Mouse (Mus musculus) layer of hippocampus, adult 2 months (tissue): Measurements from ENCODE around the gene Rpl6. TPM values are rescaled to one million over a fixed set of nuclear protein-coding genes. Genes with fewer than 3 reads are reported as not detected.

Experiments used
- DNase-seq, 2 experiments: peaks; one replicate each; pipeline ENCODE4 v3.0.0; 2022; ENCODE audit warnings: low spot score in 2 of 2
- H3K27ac ChIP-seq: fragments of 200-600 bp; 2 replicates; pipeline ENCODE4 v1.8.1; 2022
- H3K4me3 ChIP-seq: fragments of 200-600 bp; 2 replicates; pipeline ENCODE4 v1.8.1; 2022; ENCODE audit warnings: mild to moderate bottlenecking
- CTCF ChIP-seq: fragments of 200-600 bp; conservative IDR thresholded peaks from 2 replicates; pipeline ENCODE4 v1.8.1; 2022; ENCODE audit warnings: antibody characterized with exemption, mild to moderate bottlenecking, moderate library complexity
- total RNA-seq, 2 experiments: library from RNA; stranded (reverse); gene quantifications; 2 replicates each; pipeline ENCODE4 v1.2.3; 2021

The Rpl6 gene
- total RNA-seq, 2 experiments from 2014 or later: 472 to 483 TPM

DNA sequence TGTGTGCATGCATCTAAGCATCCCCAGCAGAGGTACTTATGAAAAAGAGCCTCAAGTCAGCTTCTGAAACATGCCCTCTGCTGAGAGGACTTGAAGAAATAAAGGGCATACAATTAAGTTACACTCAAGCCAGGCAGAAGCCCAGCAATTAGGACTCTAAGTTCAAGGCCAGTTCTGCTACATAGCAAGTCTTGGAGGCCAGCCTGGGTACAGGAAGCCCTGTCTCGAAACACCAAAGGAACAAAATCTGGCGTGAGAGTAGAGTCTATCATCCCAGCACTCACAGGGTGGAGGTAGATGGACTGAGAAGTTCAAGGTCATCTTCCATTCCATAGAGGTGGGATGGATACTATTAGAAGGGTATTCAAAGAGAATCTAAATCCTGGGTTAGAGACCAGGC is 19.9 kb upstream of the Rpl6 start:
- TF ChIP-seq CTCF: no peak
- Histone ChIP-seq H3K27ac (peak overlapping the region; percentile 85), H3K4me3 (no peak overlapping the region; the same call in 1 of the 2 replicates)
- no peak for DNase-seq

GRCm38 (mm10) chr5:121184945-121185551 is 19.2 kb upstream of the Rpl6 start:
- H3K4me3 ChIP-seq: peak overlapping the region; percentile 8; the same call in 1 of the 2 replicates
- peak overlapping the region; percentile 85 for H3K27ac ChIP-seq
- TF ChIP-seq CTCF: no peak
- no peak for DNase-seq

DNA sequence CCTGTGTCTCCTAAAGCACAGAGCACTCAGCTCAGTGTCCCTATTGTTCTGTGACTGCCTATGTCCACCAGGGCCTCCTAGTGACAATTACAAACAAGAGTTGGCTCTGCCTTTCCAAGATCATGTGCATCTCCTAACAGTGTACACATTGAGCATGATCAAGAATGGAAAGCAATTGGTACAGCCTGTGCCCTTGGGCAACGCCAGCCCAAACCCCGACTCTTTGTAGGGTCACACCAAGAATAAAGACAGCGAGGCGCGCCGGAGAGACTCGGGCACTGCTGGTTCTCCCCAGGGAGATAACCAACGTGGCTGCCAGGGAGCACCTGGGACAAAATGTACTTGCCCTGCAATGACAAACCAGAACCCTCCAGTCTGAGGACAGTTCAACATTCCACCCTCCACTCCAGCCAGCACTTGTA is 16.7 kb upstream of the Rpl6 start:
- H3K4me3 ChIP-seq: peak overlapping the region; percentile 27
- DNase-seq: peak in 1 of 2 experiments; percentile 26
- TF ChIP-seq CTCF: peak; percentile 41
- peak overlapping the region; percentile 85 for H3K27ac ChIP-seq

DNA sequence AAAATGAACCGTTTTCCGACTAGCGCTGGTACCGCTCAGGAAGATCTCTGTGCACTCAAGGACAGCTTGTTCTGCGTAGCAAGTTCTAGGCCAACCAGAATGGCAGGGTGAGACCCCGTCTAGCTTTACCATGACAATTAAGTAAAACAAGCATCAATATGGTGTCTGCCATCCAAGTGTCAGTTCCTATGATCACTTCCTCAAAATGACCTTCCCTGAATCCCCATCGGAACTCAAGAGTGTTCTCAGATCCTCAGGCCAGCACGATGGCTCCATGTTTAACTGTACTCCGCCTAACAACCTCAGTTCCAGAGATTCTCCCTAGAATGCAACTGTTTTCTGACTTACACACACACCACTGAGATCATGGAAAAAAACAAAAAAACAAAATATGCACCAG is 16.0 kb upstream of the Rpl6 start:
- TF ChIP-seq CTCF: no peak
- peak overlapping the region; percentile 85 for H3K27ac ChIP-seq
- H3K4me3 ChIP-seq: peak overlapping the region; percentile 27; the same call in 1 of the 2 replicates
- no peak for DNase-seq

- H3K27ac ChIP-seq: peak overlapping the region; percentile 85
- DNase-seq: no peak
- H3K4me3 ChIP-seq: peak overlapping the region; percentile 17
- TF ChIP-seq CTCF: no peak
These were observed 15.1 kb upstream of the Rpl6 start for GRCm38 (mm10) chr5:121189182-121189581.

DNA sequence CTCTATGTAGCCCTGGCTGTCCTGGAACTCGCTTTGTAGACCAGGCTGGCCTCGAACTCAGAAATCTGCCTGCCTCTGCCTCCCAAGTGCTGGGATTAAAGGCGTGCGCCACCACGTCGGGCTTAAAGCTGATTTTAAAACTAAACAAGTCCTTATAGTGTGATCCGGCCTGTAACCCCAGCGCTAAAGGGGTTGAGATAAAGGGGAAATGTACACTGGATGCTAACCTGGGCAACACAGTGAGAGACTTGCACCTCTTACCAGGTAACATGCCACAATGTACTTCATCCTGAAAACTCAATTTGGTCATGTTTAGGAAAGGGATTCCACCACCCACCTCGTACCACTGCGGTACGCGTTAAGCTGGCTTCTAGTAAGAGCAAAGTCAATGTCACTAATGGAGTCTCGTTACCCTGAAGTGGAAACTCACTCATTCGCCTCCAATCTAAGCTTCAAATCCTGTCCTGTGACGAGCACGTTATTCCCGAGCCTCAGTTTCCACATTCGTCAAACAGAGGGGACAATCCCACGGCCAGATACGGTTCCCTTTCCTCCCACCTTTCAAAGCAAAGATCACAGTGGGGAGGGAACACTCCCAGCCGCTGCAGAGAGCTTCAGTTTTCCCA is 14.0 kb upstream of the Rpl6 start:
- peak overlapping the region; percentile 78 for H3K4me3 ChIP-seq
- peak overlapping the region; percentile 95 for H3K27ac ChIP-seq
- TF ChIP-seq CTCF: no peak
- DNase-seq: no peak

GRCm38 (mm10) chr5:121190836-121191583 is 13.3 kb upstream of the Rpl6 start, which contains the start of gene Ptpn11:
Ptpn11 (minus strand) TSS chr5:121191397.
- peak; percentile 23; the same call in 1 of the 2 replicates for TF ChIP-seq CTCF
- H3K27ac ChIP-seq: peak within 1 kb of the TSS; percentile 95
- DNase-seq: peak; percentile 72 to 85
- peak within 1 kb of the TSS; percentile 78 for H3K4me3 ChIP-seq

- H3K27ac ChIP-seq: peak overlapping the region; percentile 95
- no peak for TF ChIP-seq CTCF
- H3K4me3 ChIP-seq: peak overlapping the region; percentile 78
- DNase-seq: no peak
These were observed 12.7 kb upstream of the Rpl6 start for GRCm38 (mm10) chr5:121191584-121191906.

- Histone ChIP-seq H3K4me3 (no peak overlapping the region), H3K27ac (no peak overlapping the region)
- DNase-seq: no peak
- TF ChIP-seq CTCF: no peak
These were observed 10.1 kb upstream of the Rpl6 start for GRCm38 (mm10) chr5:121194173-121194572.

DNA sequence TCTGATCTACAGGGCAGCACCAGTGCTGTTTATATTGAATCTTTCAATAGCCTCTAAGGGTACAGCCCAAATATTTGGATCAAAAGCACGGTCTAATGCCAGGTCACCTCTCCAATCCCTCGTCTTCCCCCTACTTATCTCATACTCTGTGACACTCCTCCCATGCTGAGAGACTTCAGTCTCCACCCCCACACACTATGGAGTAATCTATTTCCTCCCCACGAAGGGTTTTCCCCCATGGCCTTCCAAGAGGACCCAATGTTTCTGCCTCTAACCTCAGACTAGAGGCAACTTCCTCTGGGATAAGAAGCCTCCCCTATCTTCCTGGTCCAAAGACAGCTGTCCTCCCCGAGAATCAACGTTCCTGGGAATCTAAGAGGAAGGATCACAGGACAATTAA is 7.5 kb upstream of the Rpl6 start:
- no peak for DNase-seq
- Histone ChIP-seq H3K27ac (no peak overlapping the region), H3K4me3 (no peak overlapping the region)
- no peak for TF ChIP-seq CTCF

- Histone ChIP-seq H3K4me3 (no peak overlapping the region), H3K27ac (no peak overlapping the region)
- DNase-seq: no peak
- TF ChIP-seq CTCF: no peak
These were observed 6.9 kb upstream of the Rpl6 start for GRCm38 (mm10) chr5:121197337-121197736.

- TF ChIP-seq CTCF: no peak
- no peak overlapping the region for H3K27ac ChIP-seq
- no peak overlapping the region for H3K4me3 ChIP-seq
- DNase-seq: no peak
These were observed 5.9 kb upstream of the Rpl6 start for GRCm38 (mm10) chr5:121198376-121198775.

GRCm38 (mm10) chr5:121201739-121202138 is 2.5 kb upstream of the Rpl6 start:
- peak in 1 of 2 experiments; percentile 37 for DNase-seq
- Histone ChIP-seq H3K4me3 (no peak overlapping the region), H3K27ac (no peak overlapping the region)
- peak; percentile 83 for TF ChIP-seq CTCF
